Mouse (Mus musculus): Measurements from ENCODE around the gene Rpusd3. TPM values are rescaled to one million over a fixed set of nuclear protein-coding genes. Genes with fewer than 3 reads are reported as not detected.

Rpusd3 gene
- polyA plus RNA-seq, 1 experiment from 2014 or later = 36.3 TPM

DNA sequence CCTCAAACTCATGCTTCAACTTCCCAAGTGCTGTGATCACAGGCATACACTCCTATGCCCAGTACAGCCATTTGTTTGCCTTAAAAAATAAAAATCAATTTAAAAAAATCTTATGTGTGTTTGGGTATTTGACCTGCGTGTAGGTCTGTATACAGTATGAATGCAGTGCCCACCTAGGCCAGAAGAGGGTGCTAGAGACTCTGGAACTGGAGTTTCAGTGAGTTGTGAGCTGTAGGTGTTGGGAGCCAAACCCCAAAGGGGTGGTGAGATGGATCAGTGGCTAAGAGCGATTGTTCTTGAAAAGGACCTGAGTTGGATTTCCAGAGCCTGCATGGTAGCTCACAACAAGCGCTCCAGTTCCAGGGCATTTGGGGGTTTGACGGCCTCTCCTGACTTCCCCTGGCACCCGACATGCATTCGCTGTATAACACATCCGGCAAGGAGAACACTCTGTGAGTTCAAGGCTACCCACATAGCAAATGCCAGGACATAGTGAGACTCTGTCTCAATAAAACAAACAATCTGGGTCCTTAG is 22.1 kb upstream of the Rpusd3 start:
- no peaks in the 10 kb centered on the region for H3K27me3 ChIP-seq (ENCODE audit: insufficient read depth, poor library complexity, severe bottlenecking)
- H3K36me3 ChIP-seq = peaks cover 11% of the 10 kb centered on the region
- peak; percentile 81 for DNase-seq (ENCODE audit: low spot score)
- peaks cover 16% of the 10 kb centered on the region for H3K4me1 ChIP-seq (replicated peaks)
- H3K9me3 ChIP-seq = no peaks in the 10 kb centered on the region
- H3K27ac ChIP-seq = no peak overlapping the region
- 55% methylated on average over 7 of the region's 7 CpGs for WGBS
- no peak overlapping the region for H3K4me3 ChIP-seq

DNA sequence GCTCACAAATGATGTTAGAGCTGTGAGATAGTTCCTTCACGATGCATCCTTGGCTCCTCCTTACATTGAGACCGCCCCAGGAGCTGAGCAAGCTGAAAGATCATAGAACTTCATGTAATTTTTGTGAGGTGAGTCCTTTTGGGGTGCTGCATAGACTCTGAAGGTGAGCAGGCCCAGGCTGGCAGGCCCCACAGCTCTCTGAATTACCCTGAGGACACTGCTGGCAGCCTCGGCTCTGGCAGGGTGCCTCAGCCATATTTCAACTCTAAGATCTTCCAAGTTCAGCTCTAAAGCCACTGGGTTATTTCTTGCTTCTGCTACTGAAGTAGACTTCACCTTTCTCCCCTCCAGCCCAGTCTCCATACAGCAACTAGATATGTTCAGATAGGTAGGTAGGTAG is 21.5 kb upstream of the Rpusd3 start:
- DNase-seq (ENCODE audit: low spot score) = no peak
- H3K27ac ChIP-seq = no peak overlapping the region
- no peaks in the 10 kb centered on the region for H3K27me3 ChIP-seq (ENCODE audit: insufficient read depth, poor library complexity, severe bottlenecking)
- 89% methylated on average over 3 of the region's 3 CpGs for WGBS
- H3K9me3 ChIP-seq = no peaks in the 10 kb centered on the region
- H3K4me1 ChIP-seq (replicated peaks) = peaks cover 16% of the 10 kb centered on the region
- H3K4me3 ChIP-seq = no peak overlapping the region
- peaks cover 7% of the 10 kb centered on the region for H3K36me3 ChIP-seq

DNA sequence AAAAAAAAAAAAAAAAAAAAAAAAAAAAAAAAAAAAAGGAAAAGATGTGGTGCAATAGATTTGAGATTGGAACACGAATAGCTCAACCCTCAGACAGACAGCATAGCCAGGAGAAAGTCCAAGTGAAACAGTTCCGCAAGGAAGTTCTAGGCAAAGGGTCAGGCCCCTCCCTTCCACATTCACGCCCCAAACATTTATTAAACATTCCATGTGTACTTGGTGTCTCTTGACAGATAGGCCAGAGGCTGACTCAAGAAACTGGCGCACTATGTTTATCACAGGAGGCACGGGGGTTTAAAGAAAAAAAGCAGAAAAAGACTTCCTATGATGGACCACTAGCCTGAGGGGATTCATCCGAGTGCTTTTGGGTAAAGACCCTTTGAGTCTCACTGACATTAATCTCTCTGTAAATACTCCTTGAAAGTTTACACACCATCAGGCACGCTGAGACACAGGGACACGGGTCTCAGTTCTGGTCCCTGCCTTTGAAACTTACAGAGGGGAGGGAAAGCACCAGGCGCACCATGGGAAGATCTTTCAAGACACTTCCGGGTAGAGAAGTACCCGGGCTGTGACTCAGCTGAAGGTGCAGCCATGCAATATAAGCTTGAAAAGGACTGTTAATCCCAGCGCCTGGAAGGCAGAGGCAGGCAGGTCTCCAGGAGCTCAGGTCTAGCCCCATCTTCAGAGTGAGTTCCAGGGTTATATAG is 19.7 kb upstream of the Rpusd3 start:
- Histone ChIP-seq H3K36me3 (no peaks in the 10 kb centered on the region), H3K4me3 (no peak overlapping the region), H3K27ac (no peak overlapping the region), H3K9me3 (no peaks in the 10 kb centered on the region), H3K4me1 (replicated peaks) (peaks cover 16% of the 10 kb centered on the region), H3K27me3 (ENCODE audit: insufficient read depth, poor library complexity, severe bottlenecking) (no peaks in the 10 kb centered on the region)
- 67% methylated on average over 12 of the region's 12 CpGs for WGBS
- DNase-seq (ENCODE audit: low spot score) = no peak

DNA sequence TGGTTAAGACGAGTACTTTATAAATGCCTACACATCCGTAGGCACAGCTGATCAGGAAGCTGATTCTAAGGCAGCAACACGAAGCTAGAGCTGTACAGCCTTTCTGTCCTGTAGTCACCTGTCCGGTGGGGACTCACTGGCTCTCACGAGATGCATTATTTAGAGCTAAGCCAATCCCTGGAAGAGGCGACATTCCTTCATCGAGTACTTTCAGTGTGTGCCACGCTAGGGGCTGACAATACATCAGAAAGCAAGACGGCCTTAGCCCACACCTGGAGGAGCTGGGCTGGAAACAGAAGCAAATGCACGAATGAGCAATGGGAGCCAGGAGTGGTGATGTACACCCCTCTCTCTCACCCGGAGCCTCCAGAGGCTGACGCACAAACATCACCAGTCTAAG is 18.0 kb upstream of the Rpusd3 start:
- peaks cover 3% of the 10 kb centered on the region; the same call in 1 of the 2 replicates for H3K4me1 ChIP-seq (replicated peaks)
- H3K36me3 ChIP-seq = no peaks in the 10 kb centered on the region
- H3K4me3 ChIP-seq = no peak overlapping the region
- no peak overlapping the region for H3K27ac ChIP-seq
- 80% methylated on average over 12 of the region's 12 CpGs for WGBS
- no peaks in the 10 kb centered on the region for H3K27me3 ChIP-seq (ENCODE audit: insufficient read depth, poor library complexity, severe bottlenecking)
- H3K9me3 ChIP-seq = no peaks in the 10 kb centered on the region
- no peak for DNase-seq (ENCODE audit: low spot score)

DNA sequence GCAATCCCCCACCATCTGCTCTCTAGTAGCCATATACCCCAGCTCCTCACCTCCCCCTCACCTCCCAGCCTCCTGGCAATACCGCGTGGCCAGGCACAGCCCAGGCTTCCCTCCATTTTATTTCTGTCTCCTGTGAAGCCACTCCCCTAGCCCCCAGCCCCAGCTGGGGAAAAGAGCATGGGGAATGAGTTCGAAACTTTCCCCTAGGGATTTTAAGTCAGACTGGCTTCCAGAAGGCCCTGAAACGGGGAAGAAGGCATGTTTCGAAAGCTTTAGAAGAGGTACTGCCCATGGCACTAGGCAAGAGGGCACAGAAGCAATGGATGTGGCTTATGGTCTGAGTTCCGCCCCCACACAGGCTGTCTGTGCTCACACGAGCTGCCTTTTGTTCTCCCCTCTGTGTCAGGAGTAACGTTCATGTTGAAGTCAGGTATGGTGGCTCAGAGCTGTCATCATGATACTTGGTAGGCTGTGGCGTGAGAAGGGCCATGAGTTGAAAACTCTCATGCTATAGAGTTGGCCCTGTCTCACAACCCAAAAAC is 16.6 kb upstream of the Rpusd3 start, which contains the start of gene Cidec:
Gene Cidec, minus strand, starts transcription at position 97 of the 542 bp plus-strand sequence.
- Histone ChIP-seq H3K27ac (no peak within 1 kb of the TSS), H3K36me3 (no peaks in the 10 kb centered on the region), H3K9me3 (no peaks in the 10 kb centered on the region), H3K4me3 (no peak within 1 kb of the TSS), H3K4me1 (replicated peaks) (no peaks in the 10 kb centered on the region), H3K27me3 (ENCODE audit: insufficient read depth, poor library complexity, severe bottlenecking) (no peaks in the 10 kb centered on the region)
- DNase-seq (ENCODE audit: low spot score) = no peak
- 79% methylated on average over 9 of the region's 9 CpGs for WGBS

DNA sequence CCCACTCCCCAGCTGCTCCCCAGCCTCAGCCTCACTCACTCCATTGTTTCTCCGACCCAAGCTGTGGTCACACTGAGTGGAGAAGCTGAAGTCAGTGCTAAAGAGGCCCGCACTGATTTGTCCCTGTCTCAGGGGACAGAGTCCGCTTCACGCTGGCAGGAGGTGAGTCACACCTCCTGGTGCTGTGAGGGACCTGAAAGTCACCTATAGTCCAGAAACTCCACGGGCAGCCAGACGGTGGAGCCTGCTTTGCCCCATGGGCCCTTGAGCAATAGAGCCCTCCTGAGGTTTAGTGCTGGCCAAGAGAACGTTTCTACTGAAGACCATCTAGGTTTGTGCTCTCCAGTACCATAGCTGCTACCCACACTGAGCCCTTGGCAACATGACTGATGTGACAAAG is 15.6 kb upstream of the Rpusd3 start:
- no peaks in the 10 kb centered on the region for H3K4me1 ChIP-seq (replicated peaks)
- DNase-seq (ENCODE audit: low spot score) = no peak
- no peaks in the 10 kb centered on the region for H3K27me3 ChIP-seq (ENCODE audit: insufficient read depth, poor library complexity, severe bottlenecking)
- no peaks in the 10 kb centered on the region for H3K9me3 ChIP-seq
- no peaks in the 10 kb centered on the region for H3K36me3 ChIP-seq
- no peak overlapping the region for H3K4me3 ChIP-seq
- no peak overlapping the region for H3K27ac ChIP-seq
- 78% methylated on average over 7 of the region's 7 CpGs for WGBS

DNA sequence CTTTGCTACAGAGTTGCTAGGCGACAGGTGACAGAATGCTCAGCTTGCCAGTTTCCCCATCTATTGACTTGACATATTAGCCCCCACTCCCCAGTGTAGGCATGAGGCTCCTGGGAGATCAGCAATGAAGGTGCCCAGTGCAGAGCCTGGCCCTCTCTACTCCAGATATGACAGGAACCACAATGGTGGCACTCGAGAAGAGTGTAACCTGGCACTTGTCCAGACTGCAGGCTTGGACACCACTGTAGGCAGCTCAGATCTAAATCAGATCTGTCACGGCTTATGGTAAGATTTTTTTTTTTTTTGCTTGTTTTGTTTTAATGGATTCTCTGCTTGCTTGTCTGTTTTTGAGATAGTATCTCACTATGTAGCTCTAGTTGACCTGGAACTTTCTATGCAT is 14.5 kb upstream of the Rpusd3 start:
- WGBS = 80% methylated on average over 3 of the region's 3 CpGs
- Histone ChIP-seq H3K27ac (no peak overlapping the region), H3K9me3 (no peaks in the 10 kb centered on the region), H3K36me3 (no peaks in the 10 kb centered on the region), H3K27me3 (ENCODE audit: insufficient read depth, poor library complexity, severe bottlenecking) (no peaks in the 10 kb centered on the region), H3K4me3 (no peak overlapping the region), H3K4me1 (replicated peaks) (no peaks in the 10 kb centered on the region)
- DNase-seq (ENCODE audit: low spot score) = no peak

DNA sequence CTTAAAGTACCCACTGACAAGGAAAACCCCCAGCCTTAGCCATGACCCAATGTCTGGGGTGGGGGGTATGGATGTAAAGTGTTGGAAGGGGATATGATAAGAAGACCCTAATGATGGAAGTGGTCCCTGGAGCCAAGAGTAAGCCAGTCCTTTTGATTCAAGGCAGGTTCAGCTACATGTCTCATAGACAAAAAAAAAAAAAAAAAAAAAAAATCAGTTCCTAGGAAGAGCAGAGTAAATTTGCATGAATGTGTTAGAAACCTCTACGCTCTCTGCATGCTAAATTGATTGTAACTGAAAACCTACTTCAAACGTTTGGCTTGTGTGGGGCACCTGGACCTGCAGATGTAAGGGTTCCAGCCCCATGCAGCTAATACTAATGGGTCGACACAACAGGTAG is 12.7 kb upstream of the Rpusd3 start:
- 71% methylated on average over 3 of the region's 3 CpGs for WGBS
- Histone ChIP-seq H3K4me1 (replicated peaks) (no peaks in the 10 kb centered on the region), H3K27me3 (ENCODE audit: insufficient read depth, poor library complexity, severe bottlenecking) (no peaks in the 10 kb centered on the region), H3K9me3 (no peaks in the 10 kb centered on the region), H3K27ac (no peak overlapping the region), H3K4me3 (no peak overlapping the region), H3K36me3 (no peaks in the 10 kb centered on the region)
- DNase-seq (ENCODE audit: low spot score) = no peak

DNA sequence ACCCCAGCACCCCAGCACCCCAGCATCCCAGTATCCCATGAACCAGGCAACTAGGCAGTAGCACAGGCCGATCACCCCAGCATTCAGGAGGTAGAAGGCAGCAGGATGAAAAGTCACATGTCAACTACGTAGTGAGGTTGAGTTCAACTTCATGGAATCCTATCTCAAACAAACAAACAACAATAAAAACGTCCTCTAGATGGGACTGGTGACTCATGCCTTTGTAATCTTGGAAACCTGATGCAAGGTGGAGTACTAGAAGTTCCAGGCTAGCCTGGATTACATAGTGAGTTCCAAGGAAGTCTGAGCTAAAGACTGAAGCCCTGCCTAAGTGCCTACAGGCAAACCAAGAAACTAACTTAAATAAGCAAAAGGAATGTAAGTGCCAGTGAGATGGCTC is 11.7 kb upstream of the Rpusd3 start:
- no peak overlapping the region for H3K4me3 ChIP-seq
- DNase-seq (ENCODE audit: low spot score) = no peak
- H3K4me1 ChIP-seq (replicated peaks) = no peaks in the 10 kb centered on the region
- no peaks in the 10 kb centered on the region for H3K27me3 ChIP-seq (ENCODE audit: insufficient read depth, poor library complexity, severe bottlenecking)
- no peaks in the 10 kb centered on the region for H3K36me3 ChIP-seq
- 65% methylated on average over 3 of the region's 3 CpGs for WGBS
- no peak overlapping the region for H3K27ac ChIP-seq
- no peaks in the 10 kb centered on the region for H3K9me3 ChIP-seq

DNA sequence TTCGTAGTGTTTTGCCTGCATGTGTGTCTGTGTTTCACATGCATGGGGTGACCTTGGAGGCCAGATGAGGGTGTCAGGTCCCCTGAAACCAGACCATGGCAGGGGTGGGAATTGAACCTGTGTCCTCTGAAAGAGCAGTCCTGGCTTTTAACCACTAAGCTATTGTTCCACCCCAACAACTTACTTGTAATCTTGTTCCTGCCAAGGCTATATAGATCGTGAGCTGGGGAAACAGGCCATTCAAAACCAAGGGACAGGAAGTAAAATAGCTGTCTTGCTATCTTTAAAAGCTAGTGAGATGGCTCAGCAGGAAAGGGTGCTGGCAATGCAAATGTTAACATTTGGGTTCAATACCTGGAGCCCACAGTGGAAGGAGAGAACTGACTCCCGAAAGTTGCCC is 10.8 kb upstream of the Rpusd3 start:
- WGBS = 80% methylated on average over 3 of the region's 3 CpGs
- Histone ChIP-seq H3K27ac (no peak overlapping the region), H3K27me3 (ENCODE audit: insufficient read depth, poor library complexity, severe bottlenecking) (no peaks in the 10 kb centered on the region), H3K36me3 (no peaks in the 10 kb centered on the region), H3K9me3 (no peaks in the 10 kb centered on the region), H3K4me1 (replicated peaks) (no peaks in the 10 kb centered on the region), H3K4me3 (no peak overlapping the region)
- DNase-seq (ENCODE audit: low spot score) = no peak

DNA sequence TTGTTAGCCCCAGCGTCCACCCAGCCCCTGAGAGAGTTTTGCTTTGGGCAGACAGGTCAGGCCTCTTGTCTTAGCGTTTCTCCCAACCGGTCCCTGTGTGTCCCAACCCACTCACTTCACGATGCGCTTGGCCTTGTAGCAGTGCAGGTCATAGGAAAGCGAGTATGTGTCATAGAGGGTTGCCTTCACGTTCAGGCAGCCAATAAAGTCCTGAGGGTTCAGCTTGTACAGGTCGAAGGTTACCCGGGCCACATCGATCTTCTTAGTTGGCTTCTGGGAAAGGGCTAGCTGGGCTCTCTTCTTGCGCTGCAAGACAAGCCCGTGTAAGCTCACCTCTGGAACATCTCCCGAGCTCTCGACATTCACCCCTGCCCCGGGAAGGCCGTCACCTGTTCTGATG is 8.9 kb upstream of the Rpusd3 start:
- WGBS = 92% methylated on average over 16 of the region's 16 CpGs
- Histone ChIP-seq H3K27ac (no peak overlapping the region), H3K4me1 (replicated peaks) (no peaks in the 10 kb centered on the region), H3K27me3 (ENCODE audit: insufficient read depth, poor library complexity, severe bottlenecking) (no peaks in the 10 kb centered on the region), H3K4me3 (no peak overlapping the region), H3K9me3 (no peaks in the 10 kb centered on the region), H3K36me3 (no peaks in the 10 kb centered on the region)
- no peak for DNase-seq (ENCODE audit: low spot score)

DNA sequence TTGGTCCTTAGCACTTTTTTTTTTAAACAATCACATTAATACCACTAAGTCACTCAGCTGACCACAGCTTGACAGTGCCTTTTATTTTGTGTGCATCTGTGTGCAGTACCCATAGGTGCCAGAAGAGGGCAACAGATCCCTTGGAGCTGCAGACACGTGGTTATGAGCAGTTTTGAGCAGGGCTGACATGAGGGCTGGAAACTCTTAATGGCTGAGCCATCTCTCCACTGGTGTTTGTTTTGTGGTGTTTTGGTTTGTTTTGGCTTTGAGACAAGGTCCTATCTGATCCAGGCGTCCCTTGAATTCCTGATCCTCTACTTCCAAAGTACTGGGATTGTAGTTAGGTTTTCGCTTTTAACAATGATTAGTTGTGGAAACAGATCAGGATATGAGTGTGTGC is 8.3 kb upstream of the Rpusd3 start:
- H3K9me3 ChIP-seq = no peaks in the 10 kb centered on the region
- WGBS = 64% methylated on average over 3 of the region's 3 CpGs
- peak; percentile 47 for DNase-seq (ENCODE audit: low spot score)
- H3K4me3 ChIP-seq = no peak overlapping the region
- H3K27ac ChIP-seq = no peak overlapping the region
- H3K27me3 ChIP-seq (ENCODE audit: insufficient read depth, poor library complexity, severe bottlenecking) = no peaks in the 10 kb centered on the region
- no peaks in the 10 kb centered on the region for H3K36me3 ChIP-seq
- no peaks in the 10 kb centered on the region for H3K4me1 ChIP-seq (replicated peaks)

DNA sequence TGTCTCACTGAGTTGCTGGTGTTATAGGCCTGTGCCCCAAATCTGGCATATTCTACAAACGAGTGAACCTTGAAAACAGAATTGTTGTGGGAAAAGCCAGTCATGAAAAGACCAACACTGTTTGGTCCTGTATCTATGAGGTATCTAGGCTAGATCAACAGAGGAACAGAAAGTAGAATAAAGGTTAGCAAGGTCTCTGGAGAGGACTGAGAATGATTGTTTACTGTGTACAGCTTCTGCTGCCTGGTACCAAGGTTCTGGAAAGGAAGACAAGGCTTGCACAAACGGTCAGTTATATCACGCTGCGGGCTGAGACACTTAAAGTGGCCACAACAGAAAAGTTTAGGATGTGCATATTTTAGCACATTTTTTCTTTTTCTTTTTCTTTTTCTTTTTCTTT is 7.6 kb upstream of the Rpusd3 start:
- no peaks in the 10 kb centered on the region for H3K36me3 ChIP-seq
- WGBS = 92% methylated on average over 4 of the region's 4 CpGs
- no peak overlapping the region for H3K27ac ChIP-seq
- no peaks in the 10 kb centered on the region for H3K27me3 ChIP-seq (ENCODE audit: insufficient read depth, poor library complexity, severe bottlenecking)
- no peak overlapping the region for H3K4me3 ChIP-seq
- no peaks in the 10 kb centered on the region for H3K4me1 ChIP-seq (replicated peaks)
- DNase-seq (ENCODE audit: low spot score) = no peak
- no peaks in the 10 kb centered on the region for H3K9me3 ChIP-seq

Data from hindbrain, embryonic 10.5 days (tissue).